Mouse (Mus musculus): ENCODE measurements around the gene Dhdds.

- TF ChIP-seq MEF2A (IDR thresholded peaks at IDR 0.05; ENCODE audit: extremely low read depth, insufficient replicate concordance, low read depth, low read length, poor library complexity, severe bottlenecking): no peak
- TF ChIP-seq KAT2A (conservative IDR thresholded peaks at IDR 0.05; ENCODE audit: low read depth, low read length): no peak
- TF ChIP-seq USF1 (IDR thresholded peaks at IDR 0.05; ENCODE audit: low read depth, low read length): no peak
- TF ChIP-seq EP300 (IDR thresholded peaks at IDR 0.05; ENCODE audit: low read depth in 1 of 2, low read length in 2 of 2): no peak
- TF ChIP-seq CTCF (IDR thresholded peaks at IDR 0.05 in 2 of 3, conservative IDR thresholded peaks at IDR 0.05 in 1 of 3; ENCODE audit: control insufficient read depth in 1 of 3, insufficient read depth in 1 of 3, low read depth in 2 of 3, low read length in 3 of 3, poor library complexity in 1 of 3, severe bottlenecking in 1 of 3): no peak
- no peak for TF ChIP-seq POLR2A (IDR thresholded peaks at IDR 0.05; ENCODE audit: control insufficient read depth in 1 of 2, insufficient read depth in 1 of 2, low read depth in 1 of 2, low read length in 2 of 2, poor library complexity in 1 of 2)
- TF ChIP-seq GABPA (IDR thresholded peaks at IDR 0.05; ENCODE audit: low read depth, low read length): no peak
- no peak for TF ChIP-seq UBTF (IDR thresholded peaks at IDR 0.05; ENCODE audit: borderline replicate concordance, insufficient read depth, low read depth, low read length)
- no peak for TF ChIP-seq MYB (IDR thresholded peaks at IDR 0.05; ENCODE audit: low read depth, low read length)
These were observed 46.9 kb upstream of the Dhdds start for GRCm38 (mm10) chr4:134047648-134048047.
